Mouse (Mus musculus) MEL (cell line): Measurements from ENCODE around the gene Rhcg. TPM values are rescaled to one million over a fixed set of nuclear protein-coding genes. Genes with fewer than 3 reads are reported as not detected.

Source experiments
- DNase-seq: peaks from one replicate; pipeline ENCODE4 v3.0.0; 2011; ENCODE audit warnings: low read depth, low spot score
- H3K27ac ChIP-seq: 2 replicates; pipeline ENCODE4 v1.5.1; 2012; ENCODE audit warnings: low read depth, mild to moderate bottlenecking, control low read depth, low read length, moderate library complexity; ENCODE audit not compliant: control insufficient read depth
- H3K27me3 ChIP-seq, 2 experiments: fragments of 150-350 bp in 1 of 2; sonication (generic) in 1 of 2; 2 replicates each; pipeline ENCODE4 v1.6.1; 2012; ENCODE audit warnings: low read length in 2 of 2, mild to moderate bottlenecking in 2 of 2, improper control_type of control experiment in 1 of 2, moderate library complexity in 1 of 2; ENCODE audit not compliant: insufficient read depth in 2 of 2, control insufficient read depth in 1 of 2
- H3K36me3 ChIP-seq, 2 experiments: 2 replicates each; pipeline ENCODE4 v1.6.1; 2012 to 2014; ENCODE audit warnings: low read length in 2 of 2, improper control_type of control experiment in 1 of 2, inconsistent platforms in 1 of 2, mild to moderate bottlenecking in 1 of 2; ENCODE audit not compliant: insufficient read depth in 2 of 2, control insufficient read depth in 1 of 2
- H3K4me1 ChIP-seq, 2 experiments: fragments of 150-350 bp in 1 of 2; sonication (generic) in 1 of 2; 2 replicates each; pipeline ENCODE4 v1.6.1; 2012; ENCODE audit warnings: low read length in 2 of 2, improper control_type of control experiment in 1 of 2, mild to moderate bottlenecking in 1 of 2; ENCODE audit not compliant: insufficient read depth in 2 of 2, control insufficient read depth in 1 of 2
- H3K4me3 ChIP-seq, 2 experiments: fragments of 150-350 bp in 1 of 2; sonication (generic) in 1 of 2; 2 replicates each; pipeline ENCODE4 v1.5.1; 2012; ENCODE audit warnings: low read depth in 2 of 2, low read length in 2 of 2, mild to moderate bottlenecking in 2 of 2, moderate library complexity in 2 of 2, control low read depth in 1 of 2, improper control_type of control experiment in 1 of 2; ENCODE audit not compliant: control insufficient read depth in 1 of 2, insufficient read depth in 1 of 2
- H3K79me2 ChIP-seq: 2 replicates; pipeline ENCODE4 v1.6.1; 2012; ENCODE audit warnings: mild to moderate bottlenecking, low read length, moderate library complexity; ENCODE audit not compliant: control insufficient read depth, poor library complexity, insufficient read depth
- H3K9ac ChIP-seq: 2 replicates; pipeline ENCODE4 v1.6.1; 2012; ENCODE audit warnings: low read depth, mild to moderate bottlenecking, control low read depth, low read length, moderate library complexity; ENCODE audit not compliant: control insufficient read depth, poor library complexity, severe bottlenecking
- H3K9me3 ChIP-seq: fragments of 150-350 bp; sonication (generic); replicated peaks from 2 replicates; pipeline ENCODE4 v1.6.1; 2012; ENCODE audit warnings: mild to moderate bottlenecking, low read length, improper control_type of control experiment, moderate library complexity; ENCODE audit not compliant: insufficient read depth
- CHD1 ChIP-seq: IDR thresholded peaks from 2 replicates; pipeline ENCODE4 v1.6.1; 2012; ENCODE audit warnings: low read depth, mild to moderate bottlenecking, inconsistent platforms, low read length, improper control_type of control experiment
- CTCF ChIP-seq, 3 experiments: IDR thresholded peaks in 2 of 3; conservative IDR thresholded peaks in 1 of 3; 2 replicates each; pipeline ENCODE4 v1.5.1; 2011 to 2012; ENCODE audit warnings: low read length in 3 of 3, low read depth in 2 of 3, mild to moderate bottlenecking in 2 of 3, improper control_type of control experiment in 1 of 3, inconsistent platforms in 1 of 3, mixed read lengths in 1 of 3, moderate library complexity in 1 of 3; ENCODE audit not compliant: control insufficient read depth in 1 of 3, insufficient read depth in 1 of 3, poor library complexity in 1 of 3, severe bottlenecking in 1 of 3
- E2F4 ChIP-seq: IDR thresholded peaks from 2 replicates; pipeline ENCODE4 v1.6.1; 2011; ENCODE audit warnings: low read depth, low read length, improper control_type of control experiment, borderline replicate concordance
- ETS1 ChIP-seq: IDR thresholded peaks from 2 replicates; pipeline ENCODE4 v1.6.1; 2012; ENCODE audit warnings: low read depth, mild to moderate bottlenecking, inconsistent platforms, low read length, improper control_type of control experiment, moderate library complexity
- GABPA ChIP-seq: IDR thresholded peaks from 2 replicates; pipeline ENCODE4 v1.6.1; 2012; ENCODE audit warnings: low read depth, mild to moderate bottlenecking, inconsistent platforms, low read length, improper control_type of control experiment, moderate library complexity
- GATA1 ChIP-seq: IDR thresholded peaks from 2 replicates; pipeline ENCODE4 v1.6.1; 2011; ENCODE audit warnings: low read depth, low read length, improper control_type of control experiment
- HCFC1 ChIP-seq: IDR thresholded peaks from 2 replicates; pipeline ENCODE4 v1.6.1; 2012; ENCODE audit warnings: low read depth, mild to moderate bottlenecking, inconsistent platforms, low read length, improper control_type of control experiment, moderate library complexity
- JUND ChIP-seq: IDR thresholded peaks from 2 replicates; pipeline ENCODE4 v1.6.1; 2011; ENCODE audit warnings: low read depth, mild to moderate bottlenecking, improper control_type of control experiment, low read length
- MAFK ChIP-seq: IDR thresholded peaks from 2 replicates; pipeline ENCODE4 v1.6.1; 2011; ENCODE audit warnings: low read depth, mild to moderate bottlenecking, low read length, improper control_type of control experiment, borderline replicate concordance
- MAX ChIP-seq: IDR thresholded peaks from 2 replicates; pipeline ENCODE4 v1.6.1; 2011; ENCODE audit warnings: low read length, improper control_type of control experiment
- MAZ ChIP-seq: IDR thresholded peaks from 2 replicates; pipeline ENCODE4 v1.6.1; 2012; ENCODE audit warnings: low read depth, mild to moderate bottlenecking, inconsistent platforms, low read length, improper control_type of control experiment
- MEF2A ChIP-seq: IDR thresholded peaks from 2 replicates; pipeline ENCODE4 v1.6.1; 2014; ENCODE audit warnings: low read depth, mild to moderate bottlenecking, inconsistent platforms, low read length, improper control_type of control experiment; ENCODE audit not compliant: poor library complexity, insufficient replicate concordance, severe bottlenecking; ENCODE audit errors: extremely low read depth
- MXI1 ChIP-seq: IDR thresholded peaks from 2 replicates; pipeline ENCODE4 v1.6.1; 2011; ENCODE audit warnings: mild to moderate bottlenecking, low read depth, low read length, improper control_type of control experiment
- NELFE ChIP-seq: IDR thresholded peaks from 2 replicates; pipeline ENCODE4 v1.6.1; 2011; ENCODE audit warnings: low read depth, low read length, improper control_type of control experiment
- NRF1 ChIP-seq: IDR thresholded peaks from 2 replicates; pipeline ENCODE4 v1.6.1; 2014; ENCODE audit warnings: low read depth, mild to moderate bottlenecking, inconsistent platforms, low read length, improper control_type of control experiment, moderate library complexity; ENCODE audit not compliant: poor library complexity, insufficient read depth, severe bottlenecking
- POLR2A ChIP-seq, 2 experiments: IDR thresholded peaks; 2 replicates each; pipeline ENCODE4 v1.6.1; 2011 to 2012; ENCODE audit warnings: low read length in 2 of 2, mild to moderate bottlenecking in 2 of 2, control low read depth in 1 of 2, improper control_type of control experiment in 1 of 2, low read depth in 1 of 2, moderate library complexity in 1 of 2; ENCODE audit not compliant: control insufficient read depth in 1 of 2, insufficient read depth in 1 of 2, poor library complexity in 1 of 2
- POLR2AphosphoS2 ChIP-seq: IDR thresholded peaks from 2 replicates; pipeline ENCODE4 v1.6.1; 2011; ENCODE audit warnings: low read length, improper control_type of control experiment
- RAD21 ChIP-seq: IDR thresholded peaks from 2 replicates; pipeline ENCODE4 v1.6.1; 2011; ENCODE audit warnings: mild to moderate bottlenecking, low read depth, low read length, improper control_type of control experiment
- RCOR1 ChIP-seq: IDR thresholded peaks from 2 replicates; pipeline ENCODE4 v1.6.1; 2012; ENCODE audit warnings: low read depth, mild to moderate bottlenecking, inconsistent platforms, low read length, improper control_type of control experiment
- SMC3 ChIP-seq: IDR thresholded peaks from 2 replicates; pipeline ENCODE4 v1.6.1; 2011; ENCODE audit warnings: low read depth, low read length, improper control_type of control experiment
- TBP ChIP-seq: IDR thresholded peaks from 2 replicates; pipeline ENCODE4 v1.8.0; 2011; ENCODE audit warnings: low read depth, low read length, improper control_type of control experiment
- USF2 ChIP-seq, 2 experiments: IDR thresholded peaks; 2 replicates each; pipeline ENCODE4 v1.6.1; 2011 to 2012; ENCODE audit warnings: improper control_type of control experiment in 2 of 2, low read length in 2 of 2, borderline replicate concordance in 1 of 2, inconsistent platforms in 1 of 2, low read depth in 1 of 2, mild to moderate bottlenecking in 1 of 2; ENCODE audit not compliant: insufficient read depth in 1 of 2
- ZC3H11A ChIP-seq: IDR thresholded peaks from 2 replicates; pipeline ENCODE4 v1.6.1; 2012; ENCODE audit warnings: low read depth, mild to moderate bottlenecking, inconsistent platforms, low read length, improper control_type of control experiment
- ZMIZ1 ChIP-seq: IDR thresholded peaks from 2 replicates; pipeline ENCODE4 v1.6.1; 2012; ENCODE audit warnings: low read depth, mild to moderate bottlenecking, inconsistent platforms, low read length, improper control_type of control experiment, moderate library complexity
- polyA plus RNA-seq, 2 experiments: library from polyadenylated mRNA; stranded (reverse) in 1 of 2; unstranded in 1 of 2; fragments of >175 nt in 1 of 2; fragments of >200 nt in 1 of 2; gene quantifications; 2 replicates each; pipeline versions ENCODE4 v1.2.1 to v1.2.4; 2012; ENCODE audit warnings: low replicate concordance in 2 of 2, low read depth in 1 of 2; ENCODE audit not compliant: insufficient read length in 2 of 2, insufficient read depth in 1 of 2, missing spikeins in 1 of 2
- total RNA-seq: library from RNA; depleted of rRNA; stranded (reverse); fragments of 300-350 nt; gene quantifications from 2 replicates; pipeline ENCODE4 v1.2.3, GENCODE M21; 2012

Rhcg gene
- total and polyA plus RNA-seq, 3 experiments = not detected

- no peaks in the 10 kb centered on the region for H3K79me2 ChIP-seq
- peaks cover 0 to 7% of the 10 kb centered on the region in 2 experiments; a peak in 3 of 4 replicates for H3K27me3 ChIP-seq
- DNase-seq = no peak
- H3K27ac ChIP-seq = no peak overlapping the region
- no peak overlapping the region for H3K4me3 ChIP-seq
- no peak overlapping the region for H3K9ac ChIP-seq
- H3K9me3 ChIP-seq = no peaks in the 10 kb centered on the region
- TF ChIP-seq TBP = no peak
- TF ChIP-seq SMC3 = peak; percentile 20; the same call in 1 of the 2 replicates
- TF ChIP-seq NELFE = no peak
- TF ChIP-seq POLR2AphosphoS2 = no peak
- TF ChIP-seq CHD1 = no peak
- TF ChIP-seq CTCF (IDR thresholded peaks at IDR 0.05 in 2 of 3, conservative IDR thresholded peaks at IDR 0.05 in 1 of 3; ENCODE audit: control insufficient read depth in 1 of 3, insufficient read depth in 1 of 3, low read depth in 2 of 3, low read length in 3 of 3, poor library complexity in 1 of 3, severe bottlenecking in 1 of 3) = peak in 2 of 3 experiments; percentile 5 to 28; a peak in 2 of 6 replicates
- peak; percentile 9 for TF ChIP-seq RAD21
- TF ChIP-seq HCFC1 = no peak
- no peak for TF ChIP-seq RCOR1
- no peak for TF ChIP-seq ZMIZ1
- TF ChIP-seq MAZ = no peak
- no peaks in the 10 kb centered on the region for H3K36me3 ChIP-seq
- H3K4me1 ChIP-seq = no peaks in the 10 kb centered on the region
Measured at GRCm38 (mm10) chr7:79558698-79559097, 58.8 kb downstream of the Rhcg start.

DNA sequence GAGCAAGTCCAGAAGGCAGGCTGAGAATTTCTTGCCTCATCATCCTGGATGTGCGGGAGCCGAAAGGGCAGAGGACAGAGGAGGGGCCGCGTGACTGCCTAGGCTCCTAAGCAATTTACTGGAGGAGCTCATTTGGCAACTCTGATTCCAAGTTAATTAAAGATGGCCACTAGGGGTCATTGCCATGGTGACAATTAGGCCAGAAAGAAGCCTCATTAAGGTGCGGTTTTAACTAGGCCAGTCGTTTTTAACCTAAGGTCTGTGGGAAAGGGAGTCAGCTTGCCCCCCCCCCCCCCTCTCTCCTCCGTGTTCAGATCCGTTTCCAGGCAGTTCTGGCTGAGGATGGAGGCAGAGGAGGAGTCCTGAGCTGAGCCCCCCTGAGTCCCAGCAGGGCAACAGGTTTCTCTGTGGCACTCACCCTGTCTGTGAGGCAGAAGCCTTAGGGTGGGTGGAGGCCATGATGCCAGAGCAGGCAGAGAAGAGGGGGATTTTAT is 59.7 kb downstream of the Rhcg start:
- no peak for DNase-seq
- TF ChIP-seq JUND (no peak), CTCF (IDR thresholded peaks at IDR 0.05 in 2 of 3, conservative IDR thresholded peaks at IDR 0.05 in 1 of 3; ENCODE audit: control insufficient read depth in 1 of 3, insufficient read depth in 1 of 3, low read depth in 2 of 3, low read length in 3 of 3, poor library complexity in 1 of 3, severe bottlenecking in 1 of 3) (0 out of 6 replicates have a peak, but pooled peaks of 1 of the 3 experiments have one; percentile 0), MXI1 (no peak)
- Histone ChIP-seq H3K9me3 (no peaks in the 10 kb centered on the region), H3K9ac (no peak overlapping the region), H3K36me3 (no peaks in the 10 kb centered on the region), H3K27me3 (peaks cover 0 to 7% of the 10 kb centered on the region in 2 experiments; a peak in 3 of 4 replicates), H3K4me1 (no peaks in the 10 kb centered on the region), H3K4me3 (no peak overlapping the region), H3K79me2 (no peaks in the 10 kb centered on the region), H3K27ac (no peak overlapping the region)

DNA sequence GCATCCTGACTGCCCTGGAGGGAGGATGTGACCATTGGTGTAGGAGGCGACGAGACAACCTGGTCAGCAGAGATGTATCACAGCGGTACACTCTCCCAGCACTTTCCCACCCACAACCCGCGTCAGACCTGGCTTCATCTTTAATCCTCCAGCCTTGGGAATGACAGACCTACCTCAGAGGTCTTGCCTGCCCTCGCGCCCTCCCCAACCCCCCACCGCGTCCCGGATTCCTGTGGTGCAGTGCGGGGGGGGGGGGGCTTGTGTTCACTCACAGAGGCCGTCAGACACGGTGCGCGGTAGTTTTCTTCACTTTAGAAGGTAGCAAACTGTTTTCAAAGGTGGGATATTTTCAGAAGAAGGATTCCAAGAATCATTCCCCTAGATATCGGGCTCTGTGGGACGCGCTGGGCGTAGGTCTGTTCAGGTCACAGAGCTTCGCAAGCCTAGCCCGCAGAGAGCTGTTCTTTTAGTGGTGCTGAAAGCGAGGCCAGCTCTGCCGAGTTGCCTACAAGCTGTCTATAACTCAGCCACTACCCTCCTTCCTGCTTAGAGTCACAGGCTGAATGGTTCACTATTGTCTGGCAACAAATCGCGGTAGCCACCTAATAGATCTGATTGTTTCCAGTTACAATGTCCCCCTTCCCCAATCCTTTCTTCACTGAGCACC is 62.0 kb downstream of the Rhcg start:
- H3K36me3 ChIP-seq = no peaks in the 10 kb centered on the region
- no peak overlapping the region for H3K4me3 ChIP-seq
- no peaks in the 10 kb centered on the region for H3K79me2 ChIP-seq
- peaks cover 0 to 7% of the 10 kb centered on the region in 2 experiments; a peak in 3 of 4 replicates for H3K27me3 ChIP-seq
- no peak overlapping the region for H3K9ac ChIP-seq
- H3K27ac ChIP-seq = no peak overlapping the region
- no peaks in the 10 kb centered on the region for H3K4me1 ChIP-seq
- no peaks in the 10 kb centered on the region for H3K9me3 ChIP-seq
- no peak for TF ChIP-seq GATA1
- TF ChIP-seq GABPA = no peak
- no peak for TF ChIP-seq ETS1
- no peak for TF ChIP-seq NRF1
- TF ChIP-seq POLR2A (IDR thresholded peaks at IDR 0.05; ENCODE audit: control insufficient read depth in 1 of 2, insufficient read depth in 1 of 2, low read depth in 1 of 2, low read length in 2 of 2, poor library complexity in 1 of 2) = no peak
- TF ChIP-seq POLR2AphosphoS2 = no peak
- no peak for TF ChIP-seq USF2 (IDR thresholded peaks at IDR 0.05; ENCODE audit: borderline replicate concordance in 1 of 2, insufficient read depth in 1 of 2, low read depth in 1 of 2, low read length in 2 of 2)
- no peak for TF ChIP-seq MAFK
- TF ChIP-seq MAX = no peak
- TF ChIP-seq E2F4 = no peak
- no peak for TF ChIP-seq ZC3H11A
- no peak for TF ChIP-seq MEF2A
- TF ChIP-seq, all 39 proteins: peak for 0
- DNase-seq = peak; percentile 17
